28 mouse cellular contexts compared by ENCODE assay signal in the genomic region with DNA sequence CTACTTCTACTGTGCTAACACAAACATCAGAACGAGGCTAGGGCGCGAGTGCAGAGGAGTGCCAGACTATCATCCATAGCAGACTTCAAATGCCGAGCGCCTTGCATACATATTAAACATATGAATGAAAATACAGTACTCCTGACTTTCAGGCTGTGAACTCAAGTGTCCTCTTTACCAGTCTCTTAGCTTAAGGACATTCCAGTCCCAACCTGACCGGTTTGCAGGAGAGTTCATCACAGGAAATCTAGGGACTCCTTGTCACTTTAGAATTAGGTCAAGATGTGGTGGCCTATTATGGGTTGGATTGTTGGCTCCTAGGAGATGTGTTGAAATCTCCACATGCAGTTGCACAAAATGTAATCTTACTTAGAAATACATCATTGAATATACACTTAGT.
DNase-seq lines count a peak whose midpoint lies in the region; ATAC-seq and TF ChIP-seq lines count a peak whose summit lies in the region.
"Had no signal": no experiment of that assay in that cellular context is flagged by ENCODE, and none has a peak within 500 bp of the region (broad histone marks: within the 10 kb centered on the region; RNA-seq: fewer than 3 reads in every experiment).

No protein-coding gene starts in this region.

- H3K27me3 ChIP-seq in midbrain, embryonic 14.5 days (ENCODE audit: control insufficient read depth, insufficient read depth, low read length): no peaks in the 10 kb centered on the region
- no peaks in the 10 kb centered on the region for H3K27me3 ChIP-seq in midbrain, postnatal 0 days (ENCODE audit: insufficient read depth, low read length)
- no peaks in the 10 kb centered on the region for H3K27me3 ChIP-seq in lung, embryonic 15.5 days
- H3K27me3 ChIP-seq in liver, embryonic 11.5 days (replicated peaks; ENCODE audit: control insufficient read depth, insufficient read depth, low read length): no peaks in the 10 kb centered on the region
- H3K27me3 ChIP-seq: embryonic facial prominence, embryonic 13.5 days; heart, embryonic 13.5 days; hindbrain, embryonic 15.5 days; limb, embryonic 13.5 days; liver, embryonic 12.5 days; megakaryocyte, embryonic 14.5 days; midbrain, embryonic 13.5 days; stomach, embryonic 15.5 days had no signal

- H3K36me3 ChIP-seq in midbrain, embryonic 14.5 days (ENCODE audit: control insufficient read depth, insufficient read depth, low read length): no peaks in the 10 kb centered on the region
- H3K36me3 ChIP-seq in midbrain, postnatal 0 days (ENCODE audit: insufficient read depth, low read length): no peaks in the 10 kb centered on the region
- no peaks in the 10 kb centered on the region for H3K36me3 ChIP-seq in lung, embryonic 15.5 days
- no peaks in the 10 kb centered on the region for H3K36me3 ChIP-seq in liver, embryonic 11.5 days (ENCODE audit: control insufficient read depth, insufficient read depth, low read length)
- H3K36me3 ChIP-seq: embryonic facial prominence, embryonic 13.5 days; heart, embryonic 13.5 days; hindbrain, embryonic 15.5 days; limb, embryonic 13.5 days; liver, embryonic 12.5 days; midbrain, embryonic 13.5 days; stomach, embryonic 15.5 days had no signal

- TF ChIP-seq CTCF in midbrain, postnatal 0 days (IDR thresholded peaks at IDR 0.05): no peak

- H3K4me2 ChIP-seq in midbrain, embryonic 14.5 days (ENCODE audit: low read length): no peak overlapping the region
- no peak overlapping the region for H3K4me2 ChIP-seq in midbrain, postnatal 0 days (ENCODE audit: low read depth, low read length, poor library complexity, severe bottlenecking)
- H3K4me2 ChIP-seq in lung, embryonic 15.5 days: no peak overlapping the region
- no peak overlapping the region for H3K4me2 ChIP-seq in liver, embryonic 11.5 days
- H3K4me2 ChIP-seq: embryonic facial prominence, embryonic 13.5 days; heart, embryonic 13.5 days; hindbrain, embryonic 15.5 days; limb, embryonic 13.5 days; liver, embryonic 12.5 days; midbrain, embryonic 13.5 days; stomach, embryonic 15.5 days had no signal

- no peaks in the 10 kb centered on the region for H3K4me1 ChIP-seq in midbrain, embryonic 14.5 days (ENCODE audit: control insufficient read depth, insufficient read depth, low read length)
- H3K4me1 ChIP-seq in midbrain, postnatal 0 days (ENCODE audit: insufficient read depth, low read length): no peaks in the 10 kb centered on the region
- H3K4me1 ChIP-seq in lung, embryonic 15.5 days: peaks cover 18% of the 10 kb centered on the region
- H3K4me1 ChIP-seq in liver, embryonic 11.5 days (replicated peaks; ENCODE audit: control insufficient read depth, insufficient read depth, low read length): peaks cover 4% of the 10 kb centered on the region; the same call in 1 of the 2 replicates
- H3K4me1 ChIP-seq: embryonic facial prominence, embryonic 13.5 days; hindbrain, embryonic 15.5 days; limb, embryonic 13.5 days; midbrain, embryonic 13.5 days; stomach, embryonic 15.5 days had no signal

- DNase-seq in midbrain, embryonic 14.5 days: peak; percentile 21
- DNase-seq in midbrain, postnatal 0 days (ENCODE audit: low spot score): no peak
- DNase-seq in lung, postnatal 25 days (ENCODE audit: low spot score): peak; percentile 81
- no peak for DNase-seq in liver, embryonic 11.5 days (ENCODE audit: low spot score)
- DNase-seq in layer of hippocampus, adult 9-10 months (ENCODE audit: low spot score): no peak
- no peak for DNase-seq in left cerebral cortex, postnatal 14 days (ENCODE audit: low spot score in 2 of 2)
- DNase-seq: adrenal gland, postnatal 25 days; cerebellum, adult 18-20 months; cerebellum, postnatal 10 days; gastrocnemius, postnatal 14 days; heart, adult 2 months; heart, postnatal 10 days; kidney, adult 11 months; kidney, postnatal 14 days; liver, postnatal 0 days; right cerebral cortex, postnatal 25 days; thymus, postnatal 14 days had no signal

- no peak overlapping the region for H3K9ac ChIP-seq in midbrain, embryonic 14.5 days (replicated peaks; ENCODE audit: low read length)
- H3K9ac ChIP-seq in midbrain, postnatal 0 days (replicated peaks; ENCODE audit: low read length, poor library complexity, severe bottlenecking): no peak overlapping the region
- H3K9ac ChIP-seq in lung, embryonic 15.5 days: no peak overlapping the region
- no peak overlapping the region for H3K9ac ChIP-seq in liver, embryonic 11.5 days (ENCODE audit: low read depth, low read length)
- H3K9ac ChIP-seq: embryonic facial prominence, embryonic 13.5 days; heart, embryonic 13.5 days; hindbrain, embryonic 15.5 days; limb, embryonic 13.5 days; liver, embryonic 12.5 days; liver, postnatal 0 days; midbrain, embryonic 13.5 days; stomach, embryonic 15.5 days had no signal

- WGBS in midbrain, embryonic 14.5 days: 85% methylated on average over 6 of the region's 6 CpGs
- 77% methylated on average over 6 of the region's 6 CpGs for WGBS in midbrain, postnatal 0 days
- 47% methylated on average over 6 of the region's 6 CpGs for WGBS in lung, embryonic 15.5 days
- WGBS in liver, embryonic 11.5 days: 80% methylated on average over 6 of the region's 6 CpGs

- intact Hi-C loops in left cerebral cortex, postnatal 14 days (cut with DNase I): no loop called here

- no peak overlapping the region for H3K4me3 ChIP-seq in midbrain, embryonic 14.5 days (replicated peaks; ENCODE audit: low read depth, low read length)
- no peak overlapping the region for H3K4me3 ChIP-seq in midbrain, postnatal 0 days (ENCODE audit: low read depth, low read length)
- no peak overlapping the region for H3K4me3 ChIP-seq in lung, embryonic 15.5 days
- H3K4me3 ChIP-seq in liver, embryonic 11.5 days (ENCODE audit: low read depth, low read length): no peak overlapping the region
- H3K4me3 ChIP-seq: embryonic facial prominence, embryonic 13.5 days; heart, adult 2 months; heart, embryonic 13.5 days; hindbrain, embryonic 15.5 days; left cerebral cortex, adult 2 months; limb, embryonic 13.5 days; liver, embryonic 12.5 days; megakaryocyte, embryonic 14.5 days; midbrain, embryonic 13.5 days; stomach, embryonic 15.5 days had no signal

- H3K9me3 ChIP-seq in midbrain, embryonic 14.5 days (ENCODE audit: control insufficient read depth, low read length): no peaks in the 10 kb centered on the region
- no peaks in the 10 kb centered on the region for H3K9me3 ChIP-seq in midbrain, postnatal 0 days (ENCODE audit: low read length)
- no peaks in the 10 kb centered on the region for H3K9me3 ChIP-seq in lung, embryonic 15.5 days
- no peaks in the 10 kb centered on the region for H3K9me3 ChIP-seq in liver, embryonic 11.5 days (ENCODE audit: control insufficient read depth, low read length)
- H3K9me3 ChIP-seq: embryonic facial prominence, embryonic 13.5 days; heart, embryonic 13.5 days; hindbrain, embryonic 15.5 days; limb, embryonic 13.5 days; liver, embryonic 12.5 days; megakaryocyte, embryonic 14.5 days; midbrain, embryonic 13.5 days; stomach, embryonic 15.5 days had no signal

- no peak overlapping the region for H3K27ac ChIP-seq in midbrain, embryonic 14.5 days (replicated peaks; ENCODE audit: low read depth, low read length)
- H3K27ac ChIP-seq in midbrain, postnatal 0 days (ENCODE audit: low read depth, low read length): no peak overlapping the region
- peak overlapping the region; percentile 57 for H3K27ac ChIP-seq in lung, embryonic 15.5 days
- H3K27ac ChIP-seq in liver, embryonic 11.5 days (ENCODE audit: low read depth, low read length): no peak overlapping the region
- H3K27ac ChIP-seq: embryonic facial prominence, embryonic 13.5 days; heart, adult 2 months; heart, embryonic 13.5 days; hindbrain, embryonic 15.5 days; left cerebral cortex, adult 2 months; limb, embryonic 13.5 days; liver, embryonic 12.5 days; midbrain, embryonic 13.5 days; stomach, embryonic 15.5 days had no signal

- no peak for ATAC-seq in midbrain, embryonic 14.5 days (ENCODE audit: low FRiP score, low TSS enrichment)
- no peak for ATAC-seq in midbrain, postnatal 0 days (ENCODE audit: low FRiP score)
- peak; percentile 73; the same call in 1 of the 2 replicates for ATAC-seq in lung, embryonic 15.5 days (ENCODE audit: borderline replicate concordance, extremely low read depth, low FRiP score, low TSS enrichment)
- no peak for ATAC-seq in liver, embryonic 11.5 days (replicated peaks; ENCODE audit: low FRiP score)
- ATAC-seq: inflammation-experienced regulatory T-cells, adult 6 months; liver, embryonic 12.5 days; liver, postnatal 0 days; midbrain, embryonic 13.5 days had no signal

Comparison
In these comparisons a context has a peak if more than half of its experiments do, and no peak if none do; other contexts are left out.
1. DNase-seq: peak in midbrain, embryonic 14.5 days (single experiment) and lung, postnatal 25 days (single experiment); none in midbrain, postnatal 0 days (single experiment), liver, embryonic 11.5 days (single experiment), layer of hippocampus, adult 9-10 months (single experiment) and left cerebral cortex, postnatal 14 days (0 of 2).